Mouse (Mus musculus): ENCODE measurements around the gene Rbm47.

- TF ChIP-seq POLR2A (IDR thresholded peaks at IDR 0.05; ENCODE audit: low read depth, low read length) (no peak), CTCF (IDR thresholded peaks at IDR 0.05; ENCODE audit: borderline replicate concordance, insufficient read depth, low read length) (no peak)
Measured at GRCm38 (mm10) chr5:66075906-66076305, 97.0 kb downstream of the Rbm47 start.

All from embryonic fibroblast, embryonic 13.5 days (primary cell).